Mouse (Mus musculus) urinary bladder, adult 18-20 months (tissue): ENCODE results near the gene Uroc1.

ENCODE experiments used
- DNase-seq, 2 experiments: peaks; one replicate each; pipeline ENCODE4 v3.0.0; 2022; ENCODE audit warnings: low spot score in 2 of 2, mixed read lengths in 2 of 2

The Uroc1 gene

GRCm38 (mm10) chr6:90332561-90333425, at the start of gene Uroc1:
Gene Uroc1 (plus strand): TSS chr6:90333284.
- DNase-seq = no peak

- peak in 1 of 2 experiments; percentile 12 for DNase-seq
Observed at GRCm38 (mm10) chr6:90288265-90288664, 44.8 kb upstream of the Uroc1 start.

- DNase-seq = no peak
Observed at GRCm38 (mm10) chr6:90300919-90301318, 32.2 kb upstream of the Uroc1 start, which contains the start of gene BC048671. Gene BC048671 (plus strand): TSS chr6:90301219.

GRCm38 (mm10) chr6:90306315-90306975, 26.6 kb upstream of the Uroc1 start:
- no peak for DNase-seq

- DNase-seq = no peak
Observed at GRCm38 (mm10) chr6:90308839-90309778, 24.0 kb upstream of the Uroc1 start.

- DNase-seq = no peak
Observed at GRCm38 (mm10) chr6:90315961-90316360, 17.1 kb upstream of the Uroc1 start.

- no peak for DNase-seq
Observed at GRCm38 (mm10) chr6:90317510-90318258, 15.4 kb upstream of the Uroc1 start.

GRCm38 (mm10) chr6:90319019-90319418, 14.1 kb upstream of the Uroc1 start:
- DNase-seq = no peak

GRCm38 (mm10) chr6:90319475-90320191, 13.5 kb upstream of the Uroc1 start:
- DNase-seq = no peak

- DNase-seq = no peak
Observed at GRCm38 (mm10) chr6:90320429-90320828, 12.7 kb upstream of the Uroc1 start.

- DNase-seq = no peak
Observed at GRCm38 (mm10) chr6:90321811-90322210, 11.3 kb upstream of the Uroc1 start.

GRCm38 (mm10) chr6:90324026-90324425, 9.1 kb upstream of the Uroc1 start:
- DNase-seq = no peak

GRCm38 (mm10) chr6:90324463-90324862, 8.6 kb upstream of the Uroc1 start:
- DNase-seq = no peak

GRCm38 (mm10) chr6:90324991-90325390, 8.1 kb upstream of the Uroc1 start, which contains the start of gene Chst13:
Gene Chst13 (minus strand): TSS chr6:90325185.
- peak in 1 of 2 experiments; percentile 23 for DNase-seq

- DNase-seq = no peak
Observed at GRCm38 (mm10) chr6:90327670-90328069, 5.4 kb upstream of the Uroc1 start.

GRCm38 (mm10) chr6:90329953-90330352, 3.1 kb upstream of the Uroc1 start:
- no peak for DNase-seq

GRCm38 (mm10) chr6:90334244-90334643, 1.2 kb downstream of the Uroc1 start:
- DNase-seq = no peak

GRCm38 (mm10) chr6:90342343-90342742, 9.3 kb downstream of the Uroc1 start:
- DNase-seq = no peak

- no peak for DNase-seq
Observed at GRCm38 (mm10) chr6:90347183-90347582, 14.1 kb downstream of the Uroc1 start.

- no peak for DNase-seq
Observed at GRCm38 (mm10) chr6:90348500-90348899, 15.4 kb downstream of the Uroc1 start.
